Mouse (Mus musculus): ENCODE results near the gene Tada3.

DNA sequence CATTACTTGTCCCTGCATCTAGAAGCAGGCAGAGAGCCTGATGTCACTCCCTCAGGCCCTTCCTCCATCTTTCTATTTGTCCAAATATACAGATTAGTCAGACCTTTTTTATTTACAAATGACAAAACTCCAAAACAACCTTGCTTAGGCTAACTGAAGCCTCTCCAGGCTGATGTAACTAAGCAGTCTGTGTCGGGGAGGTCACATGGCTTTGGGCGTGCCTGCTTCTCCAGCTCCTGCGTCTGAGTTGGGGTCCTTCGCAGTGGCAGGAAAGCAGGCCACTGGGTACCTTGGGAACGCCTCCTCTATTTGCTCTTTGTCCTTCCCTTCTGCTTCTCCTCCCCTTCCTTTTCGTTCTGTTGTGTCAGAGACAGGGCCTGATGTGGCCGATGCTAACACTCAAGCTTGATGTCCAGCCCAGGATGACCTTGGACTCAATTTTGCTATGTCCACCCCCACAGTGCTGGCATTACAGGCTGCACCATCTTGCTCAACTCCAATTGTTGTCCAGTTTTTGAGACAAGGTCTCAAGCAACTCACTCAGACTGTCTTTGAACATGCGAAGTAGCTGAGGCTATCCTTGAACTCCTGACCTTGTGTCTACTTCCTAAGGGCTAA is 13.1 kb downstream of the Tada3 start:
- no peak for TF ChIP-seq CTCF (IDR thresholded peaks at IDR 0.05; ENCODE audit: insufficient read depth, low read depth, low read length)
- TF ChIP-seq POLR2A (IDR thresholded peaks at IDR 0.05; ENCODE audit: insufficient read depth, low read depth, low read length), result no peak

All from olfactory bulb, adult 2 months (tissue).